Mouse (Mus musculus): Measurements from ENCODE around the gene Fam57a. TPM values are rescaled to one million over a fixed set of nuclear protein-coding genes. Genes with fewer than 3 reads are reported as not detected.

The Fam57a gene
- polyA plus RNA-seq, 1 experiment from 2014 or later, result 33.8 TPM

DNA sequence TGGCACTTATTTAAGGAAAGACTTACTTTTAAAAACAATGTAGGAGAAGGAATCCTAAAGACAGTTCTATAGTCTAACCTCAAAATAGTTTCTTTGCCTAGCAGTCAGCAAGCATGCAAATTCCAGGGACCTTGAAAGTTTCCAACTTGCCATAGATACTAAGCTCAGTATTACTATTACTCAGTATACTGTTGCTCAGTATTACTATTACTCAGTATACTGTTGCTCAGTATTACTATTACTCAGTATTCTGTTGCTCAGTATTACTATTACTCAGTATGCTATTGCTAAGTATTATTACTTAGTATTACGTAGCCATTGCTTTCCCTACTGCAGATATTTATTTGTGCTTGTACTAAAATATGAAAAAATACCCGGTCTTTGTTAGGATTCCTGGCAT lies 60.3 kb downstream of the Fam57a start:
- TF ChIP-seq EP300 (IDR thresholded peaks at IDR 0.05), result no peak
- TF ChIP-seq CTCF (IDR thresholded peaks at IDR 0.05), result no peak
- no peak for ATAC-seq
- no peaks in the 10 kb centered on the region for H3K4me1 ChIP-seq (ENCODE audit: insufficient read depth, low read depth, low read length)
- H3K4me3 ChIP-seq (ENCODE audit: low read depth, low read length), result no peak overlapping the region
- WGBS, result 87% methylated on average over 2 of the region's 2 CpGs
- 0 out of 2 replicates have a peak, but pooled peaks cover 9% of the 10 kb centered on the region for H3K36me3 ChIP-seq (ENCODE audit: insufficient read depth, low read length)
- no peaks in the 10 kb centered on the region for H3K9me3 ChIP-seq (ENCODE audit: low read length)
- H3K9ac ChIP-seq (replicated peaks; ENCODE audit: low read depth), result no peak overlapping the region
- H3K4me2 ChIP-seq (replicated peaks; ENCODE audit: low read depth, low read length), result no peak overlapping the region
- H3K27me3 ChIP-seq (replicated peaks; ENCODE audit: insufficient read depth, low read length), result no peaks in the 10 kb centered on the region
- no peak for DNase-seq (ENCODE audit: low spot score)
- no peak overlapping the region for H3K27ac ChIP-seq (ENCODE audit: low read length)

DNA sequence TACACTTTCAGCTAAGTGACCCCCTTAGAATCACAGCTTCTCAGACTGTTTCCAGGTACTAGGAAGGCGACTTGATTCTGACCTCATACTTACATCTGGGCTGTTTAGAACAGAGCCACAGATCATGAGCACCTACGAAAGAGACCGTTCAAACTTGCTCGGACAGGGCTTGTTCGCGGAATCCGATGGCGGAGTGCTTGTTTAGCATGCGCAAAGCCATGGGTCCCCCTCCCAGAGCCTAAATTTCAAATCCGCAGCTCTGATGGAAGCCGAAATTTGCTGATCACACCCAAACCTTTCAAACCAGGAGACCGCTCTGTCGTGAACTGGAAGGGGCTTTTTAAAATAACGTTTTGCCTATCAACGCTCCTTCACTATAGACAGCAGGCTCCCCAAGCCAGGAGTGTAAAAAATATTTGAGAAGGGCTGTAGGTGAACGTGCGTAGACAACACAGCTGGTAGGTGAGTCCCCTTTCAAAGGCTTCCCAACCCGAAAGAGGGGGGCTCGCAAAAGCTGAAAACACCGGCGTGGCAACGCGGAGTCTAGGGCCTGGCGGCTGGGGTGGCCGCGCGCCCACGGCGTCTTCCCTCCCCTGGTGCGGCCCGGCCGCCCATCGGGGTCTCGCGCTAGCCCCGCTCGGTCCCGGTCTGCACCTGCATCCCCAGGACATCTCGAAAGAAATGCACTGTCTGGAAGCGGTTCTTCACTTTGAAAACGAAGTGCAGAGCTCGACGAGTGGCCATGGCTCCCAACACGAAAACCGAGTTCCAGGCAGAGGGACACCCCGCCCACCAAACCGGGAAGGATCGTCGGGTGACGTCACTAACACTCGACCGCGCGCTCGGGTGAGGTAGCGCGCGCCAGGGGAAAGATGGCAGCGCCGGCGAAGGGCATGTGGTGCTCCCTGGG lies 63.7 kb downstream of the Fam57a start, which contains the start of the genes Mrm3 and Glod4:
TSS of gene Mrm3 (plus strand) at position 815 of the 910 bp plus-strand sequence.
TSS of gene Glod4 (minus strand) at position 825 of the 910 bp plus-strand sequence.
- Histone ChIP-seq H3K4me2 (replicated peaks; ENCODE audit: low read depth, low read length) (peak within 1 kb of the TSS; percentile 80), H3K36me3 (ENCODE audit: insufficient read depth, low read length) (0 out of 2 replicates have a peak, but pooled peaks cover 9% of the 10 kb centered on the region), H3K9me3 (ENCODE audit: low read length) (no peaks in the 10 kb centered on the region), H3K4me1 (ENCODE audit: insufficient read depth, low read depth, low read length) (no peaks in the 10 kb centered on the region), H3K9ac (replicated peaks; ENCODE audit: low read depth) (peak within 1 kb of the TSS; percentile 65), H3K27ac (ENCODE audit: low read length) (0 out of 2 replicates have a peak within 1 kb of the TSS, but pooled peaks have one; percentile 2), H3K27me3 (replicated peaks; ENCODE audit: insufficient read depth, low read length) (no peaks in the 10 kb centered on the region), H3K4me3 (ENCODE audit: low read depth, low read length) (peak within 1 kb of the TSS; percentile 63)
- WGBS, result under 1% methylated on average over 61 of the region's 61 CpGs
- ATAC-seq (peak; percentile 95), DNase-seq (ENCODE audit: low spot score) (peak; percentile 95)
- TF ChIP-seq CTCF (IDR thresholded peaks at IDR 0.05) (no peak), EP300 (IDR thresholded peaks at IDR 0.05) (no peak)

DNA sequence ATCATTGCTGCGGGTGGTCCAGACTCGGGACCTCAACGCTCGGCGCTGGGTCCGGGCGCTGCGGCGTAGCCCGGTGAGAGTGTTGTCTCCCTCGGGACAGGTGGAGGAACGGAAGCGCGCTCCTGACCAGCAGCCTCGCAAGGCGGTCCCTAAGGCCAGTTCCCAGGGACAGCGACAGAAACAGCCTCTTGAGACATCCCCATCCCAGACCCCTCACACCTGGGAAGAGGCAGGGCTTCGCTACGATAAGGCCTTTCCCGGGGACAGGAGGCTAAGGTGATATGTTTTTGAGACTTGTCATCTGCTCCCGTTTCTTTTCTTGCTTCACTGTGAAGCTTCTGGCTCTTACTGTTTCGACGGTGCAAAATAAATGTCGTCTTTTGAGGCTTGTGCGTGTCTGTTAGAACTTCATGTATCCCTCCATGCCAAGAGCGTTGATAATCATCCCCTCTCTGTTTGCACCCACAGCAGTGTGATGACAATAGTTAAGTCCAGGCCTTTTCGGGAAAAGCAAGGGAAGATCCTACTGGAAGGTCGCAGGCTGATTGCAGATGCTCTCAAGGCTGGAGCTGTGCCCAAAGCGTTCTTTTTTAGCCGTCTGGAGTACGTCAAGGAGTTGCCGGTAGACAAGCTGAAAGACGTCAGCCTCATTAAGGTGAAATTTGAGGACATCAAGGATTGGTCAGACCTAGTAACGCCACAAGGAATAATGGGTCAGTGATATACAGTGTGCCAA lies 64.5 kb downstream of the Fam57a start:
- 0 out of 2 replicates have a peak, but pooled peaks cover 9% of the 10 kb centered on the region for H3K36me3 ChIP-seq (ENCODE audit: insufficient read depth, low read length)
- ATAC-seq (peak; percentile 46), DNase-seq (ENCODE audit: low spot score) (no peak)
- peak overlapping the region; percentile 63 for H3K4me3 ChIP-seq (ENCODE audit: low read depth, low read length)
- 2% methylated on average over 34 of the region's 34 CpGs for WGBS
- H3K4me2 ChIP-seq (replicated peaks; ENCODE audit: low read depth, low read length), result peak overlapping the region; percentile 80
- no peaks in the 10 kb centered on the region for H3K4me1 ChIP-seq (ENCODE audit: insufficient read depth, low read depth, low read length)
- no peak for TF ChIP-seq CTCF (IDR thresholded peaks at IDR 0.05)
- no peak for TF ChIP-seq EP300 (IDR thresholded peaks at IDR 0.05)
- H3K9ac ChIP-seq (replicated peaks; ENCODE audit: low read depth), result peak overlapping the region; percentile 65
- H3K27me3 ChIP-seq (replicated peaks; ENCODE audit: insufficient read depth, low read length), result no peaks in the 10 kb centered on the region
- H3K9me3 ChIP-seq (ENCODE audit: low read length), result no peaks in the 10 kb centered on the region
- no peak overlapping the region for H3K27ac ChIP-seq (ENCODE audit: low read length)

DNA sequence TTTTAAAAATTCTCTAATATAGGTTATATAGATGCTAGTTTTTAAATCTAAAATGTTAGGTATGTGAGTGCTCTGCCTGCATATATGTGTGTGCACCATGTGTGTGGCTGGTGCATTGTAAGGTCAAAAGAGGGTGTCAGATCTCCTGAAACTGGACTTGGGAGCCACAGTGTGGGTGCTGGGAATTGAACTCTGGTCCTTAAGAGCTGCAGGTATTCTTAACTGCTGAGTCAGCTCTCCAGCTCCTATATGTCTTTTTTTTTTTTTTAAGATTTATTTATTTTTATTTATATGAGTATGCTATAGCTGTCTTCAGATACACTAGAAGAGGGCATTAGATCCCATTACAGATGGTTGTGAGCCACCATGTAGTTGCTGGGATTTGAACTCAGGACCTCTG lies 67.0 kb downstream of the Fam57a start:
- DNase-seq (ENCODE audit: low spot score), result no peak
- Histone ChIP-seq H3K4me3 (ENCODE audit: low read depth, low read length) (no peak overlapping the region), H3K27me3 (replicated peaks; ENCODE audit: insufficient read depth, low read length) (no peaks in the 10 kb centered on the region), H3K9me3 (ENCODE audit: low read length) (no peaks in the 10 kb centered on the region), H3K36me3 (ENCODE audit: insufficient read depth, low read length) (no peaks in the 10 kb centered on the region), H3K27ac (ENCODE audit: low read length) (no peak overlapping the region), H3K4me1 (ENCODE audit: insufficient read depth, low read depth, low read length) (no peaks in the 10 kb centered on the region), H3K9ac (replicated peaks; ENCODE audit: low read depth) (no peak overlapping the region), H3K4me2 (replicated peaks; ENCODE audit: low read depth, low read length) (no peak overlapping the region)
- ATAC-seq, result no peak
- no peak for TF ChIP-seq EP300 (IDR thresholded peaks at IDR 0.05)
- TF ChIP-seq CTCF (IDR thresholded peaks at IDR 0.05), result no peak

DNA sequence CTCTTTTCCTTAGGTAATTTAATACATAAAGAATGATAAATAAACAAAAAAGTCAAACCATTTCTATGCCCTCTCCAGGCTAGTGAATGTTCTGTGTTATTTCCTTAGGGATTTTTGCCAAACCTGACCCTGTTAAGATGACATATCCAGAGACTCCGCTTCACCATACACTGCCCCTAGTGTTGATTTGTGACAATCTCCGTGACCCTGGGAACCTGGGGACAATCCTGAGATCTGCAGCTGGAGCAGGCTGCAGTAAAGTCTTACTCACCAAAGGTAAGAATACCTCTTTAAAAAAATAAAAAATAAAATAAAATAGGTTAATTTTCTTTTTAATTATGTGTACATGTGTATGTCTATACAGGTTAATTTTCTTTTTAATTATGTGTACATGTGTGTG lies 67.8 kb downstream of the Fam57a start:
- TF ChIP-seq CTCF (IDR thresholded peaks at IDR 0.05) (peak; percentile 21), EP300 (IDR thresholded peaks at IDR 0.05) (no peak)
- no peaks in the 10 kb centered on the region for H3K27me3 ChIP-seq (replicated peaks; ENCODE audit: insufficient read depth, low read length)
- ATAC-seq (no peak), DNase-seq (ENCODE audit: low spot score) (no peak)
- no peak overlapping the region for H3K9ac ChIP-seq (replicated peaks; ENCODE audit: low read depth)
- 51% methylated on average over 2 of the region's 2 CpGs for WGBS
- H3K36me3 ChIP-seq (ENCODE audit: insufficient read depth, low read length), result no peaks in the 10 kb centered on the region
- H3K4me2 ChIP-seq (replicated peaks; ENCODE audit: low read depth, low read length), result no peak overlapping the region
- no peaks in the 10 kb centered on the region for H3K9me3 ChIP-seq (ENCODE audit: low read length)
- H3K4me1 ChIP-seq (ENCODE audit: insufficient read depth, low read depth, low read length), result no peaks in the 10 kb centered on the region
- no peak overlapping the region for H3K4me3 ChIP-seq (ENCODE audit: low read depth, low read length)
- H3K27ac ChIP-seq (ENCODE audit: low read length), result no peak overlapping the region

DNA sequence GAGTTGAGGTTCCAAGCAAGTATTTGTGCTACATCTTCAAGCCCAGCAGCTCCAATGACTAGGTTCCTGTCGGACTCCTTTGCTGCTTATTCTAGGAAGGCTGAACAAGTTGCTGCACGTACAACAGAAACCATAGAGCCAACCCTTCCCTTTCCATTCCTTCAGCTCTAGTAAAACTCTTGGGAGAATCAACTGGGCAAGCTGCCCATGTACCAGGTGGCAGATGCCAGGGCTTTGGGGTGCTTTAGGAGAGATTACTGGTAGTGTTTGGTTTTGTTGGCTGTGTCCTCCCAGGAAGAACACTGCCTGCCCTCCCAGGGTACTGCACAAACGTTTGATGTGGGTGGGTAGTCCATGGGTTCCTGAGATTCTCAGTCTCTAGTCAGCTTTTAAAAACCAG lies 72.6 kb downstream of the Fam57a start:
- Histone ChIP-seq H3K36me3 (ENCODE audit: insufficient read depth, low read length) (no peaks in the 10 kb centered on the region), H3K4me1 (ENCODE audit: insufficient read depth, low read depth, low read length) (no peaks in the 10 kb centered on the region), H3K9me3 (ENCODE audit: low read length) (no peaks in the 10 kb centered on the region), H3K9ac (replicated peaks; ENCODE audit: low read depth) (no peak overlapping the region), H3K27ac (ENCODE audit: low read length) (no peak overlapping the region), H3K27me3 (replicated peaks; ENCODE audit: insufficient read depth, low read length) (no peaks in the 10 kb centered on the region), H3K4me3 (ENCODE audit: low read depth, low read length) (no peak overlapping the region), H3K4me2 (replicated peaks; ENCODE audit: low read depth, low read length) (no peak overlapping the region)
- DNase-seq (ENCODE audit: low spot score) (no peak), ATAC-seq (no peak)
- WGBS, result 56% methylated on average over 3 of the region's 3 CpGs
- no peak for TF ChIP-seq EP300 (IDR thresholded peaks at IDR 0.05)
- TF ChIP-seq CTCF (IDR thresholded peaks at IDR 0.05), result no peak

Measured in lung, postnatal 0 days (tissue).